Mouse (Mus musculus) hindbrain, embryonic 10.5 days (tissue): ENCODE results near the gene Rad54l2. TPM values are rescaled to one million over a fixed set of nuclear protein-coding genes. Genes with fewer than 3 reads are reported as not detected.

ENCODE experiments used
- DNase-seq: peaks from one replicate; pipeline ENCODE4 v3.0.0-alpha.2; 2017; ENCODE audit warnings: low spot score
- H3K27ac ChIP-seq: fragments of 300-500 bp; sonication (generic); 2 replicates; pipeline ENCODE4 v1.5.1; 2016; ENCODE audit warnings: mild to moderate bottlenecking, moderate library complexity
- H3K27me3 ChIP-seq: fragments of 300-500 bp; sonication (generic); 2 replicates; pipeline ENCODE4 v1.6.1; 2016; ENCODE audit warnings: mild to moderate bottlenecking; ENCODE audit not compliant: poor library complexity, insufficient read depth, severe bottlenecking
- H3K36me3 ChIP-seq: fragments of 300-500 bp; sonication (generic); 2 replicates; pipeline ENCODE4 v1.6.1; 2016; ENCODE audit warnings: mild to moderate bottlenecking, moderate library complexity
- H3K4me1 ChIP-seq: fragments of 300-500 bp; sonication (generic); replicated peaks from 2 replicates; pipeline ENCODE4 v1.6.1; 2016; ENCODE audit warnings: mild to moderate bottlenecking
- H3K4me3 ChIP-seq: fragments of 300-500 bp; sonication (generic); 2 replicates; pipeline ENCODE4 v1.5.1; 2016; ENCODE audit warnings: mild to moderate bottlenecking, moderate library complexity
- H3K9me3 ChIP-seq: fragments of 300-500 bp; sonication (generic); 2 replicates; pipeline ENCODE4 v1.6.1; 2016; ENCODE audit warnings: mild to moderate bottlenecking, moderate library complexity
- WGBS: fragments of 180-500 bp; shearing (Covaris S2); methylation state at CpG from one replicate; pipeline ENCODE4 v1.1.7; 2016; 5-methylcytosine and 5-hydroxymethylcytosine counted together
- polyA plus RNA-seq: library from polyadenylated mRNA; unstranded; fragments of >200 nt; fragmentation: Nextera tagmentation; extraction: Ambion mirVana; gene quantifications from 2 replicates; pipeline ENCODE4 v1.2.1, GENCODE M21; 2016

Gene Rad54l2
- polyA plus RNA-seq, 1 experiment from 2014 or later: 10.4 TPM

DNA sequence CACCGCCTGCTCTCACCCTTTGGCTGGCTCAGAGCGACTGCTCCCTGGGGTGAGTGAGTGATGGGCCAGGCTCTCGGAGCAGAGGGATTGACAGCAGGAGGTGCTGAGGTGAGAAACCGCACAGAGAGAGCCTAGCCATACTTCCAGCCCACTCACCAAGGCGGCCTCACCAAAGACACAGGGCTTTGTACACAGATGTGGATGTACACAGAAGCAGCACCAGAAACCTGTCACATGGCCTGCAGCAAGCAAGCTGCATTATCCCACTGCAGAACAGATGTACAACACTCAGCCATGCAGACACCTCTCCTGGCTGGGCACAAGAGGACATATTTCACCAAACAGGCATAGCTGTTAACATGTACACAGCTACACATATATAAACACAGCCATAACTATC is 131.4 kb downstream of the Rad54l2 start:
- peaks cover 80% of the 10 kb centered on the region for H3K4me1 ChIP-seq
- 37% methylated on average over 5 of the region's 5 CpGs for WGBS

GRCm38 (mm10) chr9:106656820-106657219 is 132.2 kb downstream of the Rad54l2 start:
- Histone ChIP-seq H3K27ac (peak overlapping the region; percentile 84), H3K9me3 (no peaks in the 10 kb centered on the region), H3K4me1 (peaks cover 82% of the 10 kb centered on the region), H3K4me3 (0 out of 2 replicates have a peak overlapping the region, but pooled peaks have one; percentile 4), H3K36me3 (peaks cover 33% of the 10 kb centered on the region), H3K27me3 (peaks cover 35% of the 10 kb centered on the region)
- DNase-seq: peak; percentile 25
- 28% methylated on average over 5 of the region's 5 CpGs for WGBS

More for the DNA sequence above, 131.4 kb downstream of the Rad54l2 start:
- Histone ChIP-seq H3K27me3 (peaks cover 35% of the 10 kb centered on the region), H3K27ac (peak overlapping the region; percentile 84), H3K9me3 (no peaks in the 10 kb centered on the region), H3K36me3 (peaks cover 40% of the 10 kb centered on the region), H3K4me3 (no peak overlapping the region)
- no peak for DNase-seq

DNA sequence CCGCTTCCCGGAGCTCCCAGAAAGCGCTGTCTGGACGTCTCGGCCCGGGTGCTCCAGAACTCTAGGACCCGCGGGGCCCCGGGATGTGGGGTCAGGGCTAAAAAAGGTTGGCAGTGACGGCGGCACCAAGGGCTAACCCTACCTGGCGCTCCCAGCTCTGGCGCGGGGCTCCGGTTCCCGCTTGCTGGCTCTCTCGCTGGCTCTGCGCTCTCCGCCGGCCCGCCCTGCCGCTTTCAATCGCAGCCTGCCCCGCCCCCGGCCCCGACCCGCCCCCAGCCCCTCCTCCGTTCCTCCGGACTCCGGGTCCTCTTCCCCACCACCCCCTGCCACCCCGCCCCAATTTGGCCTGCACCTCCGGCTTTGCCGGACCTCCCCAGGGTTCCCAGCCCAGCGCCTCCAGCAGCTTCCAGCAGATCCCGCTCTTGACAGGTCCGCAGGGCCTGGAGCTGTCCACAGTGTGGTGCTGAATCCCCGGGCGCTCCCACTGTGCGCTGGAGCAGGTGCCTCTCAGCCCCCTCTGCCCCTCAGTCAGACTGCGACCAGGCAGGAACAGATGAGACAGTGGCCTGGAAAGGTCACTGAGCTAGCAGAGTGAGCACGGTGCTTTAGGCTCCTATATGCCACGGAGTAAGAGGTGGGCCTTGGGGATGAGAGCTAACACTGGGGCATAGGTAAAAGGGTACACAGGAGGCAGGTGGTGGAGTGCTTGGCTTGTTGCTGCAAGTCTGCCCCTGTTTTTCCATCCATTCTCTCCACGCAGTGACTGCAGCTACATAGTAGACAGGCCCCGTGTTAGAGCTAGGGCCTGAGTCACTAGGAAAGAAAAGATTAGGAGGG is 132.9 kb downstream of the Rad54l2 start, which contains the start of gene Grm2:
Grm2 (minus strand) TSS at position 199 of the 837 bp plus-strand sequence.
- H3K4me3 ChIP-seq: peak within 1 kb of the TSS; percentile 59
- no peaks in the 10 kb centered on the region for H3K9me3 ChIP-seq
- peak; percentile 86 for DNase-seq
- H3K27me3 ChIP-seq: peaks cover 35% of the 10 kb centered on the region
- WGBS: 1% methylated on average over 44 of the region's 44 CpGs
- H3K4me1 ChIP-seq: peaks cover 77% of the 10 kb centered on the region
- H3K27ac ChIP-seq: peak within 1 kb of the TSS; percentile 84
- peaks cover 25% of the 10 kb centered on the region for H3K36me3 ChIP-seq

DNA sequence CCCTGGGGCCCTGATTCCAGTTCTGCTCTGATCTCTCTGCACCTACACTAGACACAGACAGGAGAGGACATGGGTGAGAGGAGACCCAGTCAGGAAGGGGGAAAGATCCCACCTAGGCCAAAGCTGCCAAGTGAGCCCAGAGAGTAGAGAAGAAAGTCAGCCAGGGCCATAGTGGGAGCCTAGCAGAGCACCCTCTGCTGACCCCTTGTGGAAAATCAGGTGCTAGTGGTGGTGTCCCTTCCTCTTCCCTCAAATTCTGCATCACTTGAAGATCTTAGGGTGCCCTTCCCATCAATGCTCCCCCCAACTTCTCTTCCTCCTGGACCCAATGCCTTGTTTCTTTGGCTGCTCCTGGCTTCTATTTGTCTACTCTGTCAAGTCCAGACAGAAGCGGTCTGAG is 136.3 kb downstream of the Rad54l2 start:
- no peak overlapping the region for H3K27ac ChIP-seq
- H3K4me3 ChIP-seq: peak overlapping the region; percentile 24
- no peaks in the 10 kb centered on the region for H3K9me3 ChIP-seq
- H3K36me3 ChIP-seq: peaks cover 10% of the 10 kb centered on the region
- peaks cover 43% of the 10 kb centered on the region for H3K4me1 ChIP-seq
- H3K27me3 ChIP-seq: peaks cover 35% of the 10 kb centered on the region
- peak; percentile 14 for DNase-seq
- 73% methylated on average over 1 of the region's 1 CpGs for WGBS

- no peak overlapping the region for H3K4me3 ChIP-seq
- 69% methylated on average over 27 of the region's 27 CpGs for WGBS
- H3K4me1 ChIP-seq: 0 out of 2 replicates have a peak, but pooled peaks cover 2% of the 10 kb centered on the region
- H3K27me3 ChIP-seq: peaks cover 3% of the 10 kb centered on the region; the same call in 1 of the 2 replicates
- DNase-seq: no peak
- H3K27ac ChIP-seq: no peak overlapping the region
- peaks cover 28% of the 10 kb centered on the region for H3K36me3 ChIP-seq
- H3K9me3 ChIP-seq: no peaks in the 10 kb centered on the region
Measured at GRCm38 (mm10) chr9:106647226-106647625, 141.8 kb downstream of the Rad54l2 start.

GRCm38 (mm10) chr9:106645684-106646271 is 143.2 kb downstream of the Rad54l2 start:
- H3K27ac ChIP-seq: no peak overlapping the region
- H3K4me3 ChIP-seq: no peak overlapping the region
- no peak for DNase-seq
- peaks cover 28% of the 10 kb centered on the region for H3K36me3 ChIP-seq
- peaks cover 3% of the 10 kb centered on the region; the same call in 1 of the 2 replicates for H3K27me3 ChIP-seq
- 83% methylated on average over 9 of the region's 9 CpGs for WGBS
- H3K4me1 ChIP-seq: no peaks in the 10 kb centered on the region; the same call in 1 of the 2 replicates
- H3K9me3 ChIP-seq: no peaks in the 10 kb centered on the region

- Histone ChIP-seq H3K36me3 (peaks cover 20% of the 10 kb centered on the region), H3K27ac (no peak overlapping the region), H3K9me3 (no peaks in the 10 kb centered on the region), H3K27me3 (peaks cover 3% of the 10 kb centered on the region; the same call in 1 of the 2 replicates), H3K4me1 (no peaks in the 10 kb centered on the region; the same call in 1 of the 2 replicates), H3K4me3 (no peak overlapping the region)
- no peak for DNase-seq
- 71% methylated on average over 6 of the region's 6 CpGs for WGBS
Measured at GRCm38 (mm10) chr9:106643787-106644186, 145.2 kb downstream of the Rad54l2 start.

GRCm38 (mm10) chr9:106643128-106643527 is 145.9 kb downstream of the Rad54l2 start:
- H3K27me3 ChIP-seq: peaks cover 3% of the 10 kb centered on the region; the same call in 1 of the 2 replicates
- 32% methylated on average over 7 of the region's 7 CpGs for WGBS
- no peak overlapping the region for H3K27ac ChIP-seq
- no peak overlapping the region for H3K4me3 ChIP-seq
- no peaks in the 10 kb centered on the region; the same call in 1 of the 2 replicates for H3K4me1 ChIP-seq
- H3K36me3 ChIP-seq: peaks cover 20% of the 10 kb centered on the region
- H3K9me3 ChIP-seq: no peaks in the 10 kb centered on the region
- peak; percentile 82 for DNase-seq

- Histone ChIP-seq H3K4me3 (no peak overlapping the region), H3K27me3 (no peaks in the 10 kb centered on the region), H3K36me3 (peaks cover 10% of the 10 kb centered on the region; the same call in 1 of the 2 replicates), H3K27ac (no peak overlapping the region), H3K4me1 (no peaks in the 10 kb centered on the region; the same call in 1 of the 2 replicates), H3K9me3 (no peaks in the 10 kb centered on the region)
- WGBS: 59% methylated on average over 5 of the region's 5 CpGs
- DNase-seq: no peak
Measured at GRCm38 (mm10) chr9:106641346-106641745, 147.6 kb downstream of the Rad54l2 start.

DNA sequence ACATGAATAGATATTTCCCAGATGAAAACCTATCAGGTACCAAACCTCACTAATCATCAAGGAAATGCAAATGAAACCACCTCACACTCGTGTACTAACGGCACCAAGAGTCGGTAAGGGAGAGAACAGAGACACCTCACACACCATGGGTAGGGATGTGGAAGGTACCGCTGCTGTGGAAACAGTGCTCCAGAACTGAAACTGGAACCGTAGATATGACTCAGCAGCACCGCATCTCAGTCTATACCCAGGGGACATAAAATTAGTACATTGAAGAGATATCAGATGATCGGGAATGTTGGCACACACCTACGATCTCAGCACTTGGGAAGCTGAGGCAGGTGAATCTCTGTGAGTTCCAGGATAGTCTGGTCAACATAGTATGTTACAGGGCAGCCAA is 150.8 kb downstream of the Rad54l2 start:
- H3K9me3 ChIP-seq: no peaks in the 10 kb centered on the region
- H3K4me3 ChIP-seq: no peak overlapping the region
- H3K27ac ChIP-seq: no peak overlapping the region
- no peaks in the 10 kb centered on the region; the same call in 1 of the 2 replicates for H3K4me1 ChIP-seq
- no peak for DNase-seq
- 95% methylated on average over 8 of the region's 8 CpGs for WGBS
- H3K36me3 ChIP-seq: no peaks in the 10 kb centered on the region
- H3K27me3 ChIP-seq: no peaks in the 10 kb centered on the region
